29 mouse cellular contexts compared by ENCODE assay signal in genomic region chr11:43370025-43370424, GRCm38 (mm10).
"Had no signal": no experiment of that assay in that cellular context is flagged by ENCODE, and none has a peak within 500 bp of the region (broad histone marks: within the 10 kb centered on the region; RNA-seq: fewer than 3 reads in every experiment).

No protein-coding gene starts in this region.

- H3K36me3 ChIP-seq: limb, embryonic 10.5 days; limb, embryonic 12.5 days; limb, embryonic 13.5 days; limb, embryonic 15.5 days; liver, embryonic 12.5 days; liver, embryonic 13.5 days; liver, embryonic 15.5 days; lung, embryonic 15.5 days; midbrain, embryonic 10.5 days; midbrain, embryonic 12.5 days; midbrain, embryonic 13.5 days; midbrain, embryonic 15.5 days; neural tube, embryonic 12.5 days had no signal

- H3K4me3 ChIP-seq: limb, embryonic 10.5 days; limb, embryonic 12.5 days; limb, embryonic 13.5 days; limb, embryonic 15.5 days; liver, embryonic 12.5 days; liver, embryonic 13.5 days; liver, embryonic 15.5 days; lung, embryonic 15.5 days; megakaryocyte, embryonic 14.5 days; midbrain, embryonic 10.5 days; midbrain, embryonic 12.5 days; midbrain, embryonic 13.5 days; midbrain, embryonic 15.5 days; myocyte; neural tube, embryonic 12.5 days had no signal

- H3K4me1 ChIP-seq: limb, embryonic 10.5 days; limb, embryonic 12.5 days; limb, embryonic 13.5 days; limb, embryonic 15.5 days; liver, embryonic 12.5 days; liver, embryonic 13.5 days; liver, embryonic 15.5 days; lung, embryonic 15.5 days; megakaryocyte, embryonic 14.5 days; midbrain, embryonic 10.5 days; midbrain, embryonic 12.5 days; midbrain, embryonic 13.5 days; midbrain, embryonic 15.5 days; neural tube, embryonic 12.5 days had no signal

- H3K4me2 ChIP-seq: limb, embryonic 12.5 days; limb, embryonic 13.5 days; limb, embryonic 15.5 days; liver, embryonic 11.5 days; liver, embryonic 12.5 days; liver, embryonic 13.5 days; liver, embryonic 15.5 days; lung, embryonic 14.5 days; lung, embryonic 15.5 days; midbrain, embryonic 11.5 days; midbrain, embryonic 12.5 days; midbrain, embryonic 13.5 days; midbrain, embryonic 15.5 days; neural tube, embryonic 12.5 days had no signal

- H3K27me3 ChIP-seq: limb, embryonic 12.5 days; limb, embryonic 13.5 days; limb, embryonic 15.5 days; liver, embryonic 12.5 days; liver, embryonic 13.5 days; liver, embryonic 15.5 days; lung, embryonic 15.5 days; midbrain, embryonic 12.5 days; midbrain, embryonic 13.5 days; midbrain, embryonic 15.5 days; neural tube, embryonic 12.5 days had no signal

- H3K9ac ChIP-seq: limb, embryonic 12.5 days; limb, embryonic 13.5 days; limb, embryonic 15.5 days; liver, embryonic 12.5 days; liver, embryonic 13.5 days; liver, embryonic 14.5 days; liver, embryonic 15.5 days; liver, postnatal 0 days; lung, embryonic 14.5 days; lung, embryonic 15.5 days; midbrain, embryonic 12.5 days; midbrain, embryonic 13.5 days; midbrain, embryonic 15.5 days; neural tube, embryonic 12.5 days had no signal

- H3K9me3 ChIP-seq: limb, embryonic 10.5 days; limb, embryonic 12.5 days; limb, embryonic 13.5 days; limb, embryonic 15.5 days; liver, embryonic 12.5 days; liver, embryonic 13.5 days; liver, embryonic 15.5 days; lung, embryonic 15.5 days; midbrain, embryonic 10.5 days; midbrain, embryonic 12.5 days; midbrain, embryonic 13.5 days; midbrain, embryonic 15.5 days; neural tube, embryonic 12.5 days had no signal

- H3K27ac ChIP-seq: limb, embryonic 10.5 days; limb, embryonic 12.5 days; limb, embryonic 13.5 days; limb, embryonic 15.5 days; liver, embryonic 12.5 days; liver, embryonic 13.5 days; liver, embryonic 14.5 days; liver, embryonic 15.5 days; lung, embryonic 15.5 days; macrophage; midbrain, embryonic 10.5 days; midbrain, embryonic 12.5 days; midbrain, embryonic 13.5 days; midbrain, embryonic 15.5 days; neural tube, embryonic 12.5 days had no signal

- DNase-seq: left cerebral cortex, postnatal 4 days; liver; liver, embryonic 13.5 days; liver, postnatal 0 days; lung, adult 18-20 months; lung, adult 2 months; lung, embryonic 14.5 days; lung, postnatal 10 days; lung, postnatal 36 days; lung, postnatal 4 days; midbrain, embryonic 14.5 days had no signal
